Mouse (Mus musculus) stomach, postnatal 0 days (tissue): Measurements from ENCODE around the gene Pglyrp4.

Experiments
- CTCF ChIP-seq: IDR thresholded peaks from 2 replicates; pipeline ENCODE4 v1.5.1; 2016; ENCODE audit warnings: antibody characterized with exemption, low read depth, mild to moderate bottlenecking, moderate library complexity
- EP300 ChIP-seq: optimal IDR thresholded peaks from 2 replicates; pipeline ENCODE3; 2016; ENCODE audit warnings: antibody characterized with exemption

- TF ChIP-seq CTCF (no peak), EP300 (no peak)
Observed at GRCm38 (mm10) chr3:90695613-90696012, 31.1 kb upstream of the Pglyrp4 start, which contains the start of gene S100a9.
